Mouse (Mus musculus) liver, embryonic 14.5 days (tissue): ENCODE data around the gene Grik1.

Experiments
- CTCF ChIP-seq: IDR thresholded peaks from 2 replicates; pipeline ENCODE4 v1.5.1; 2016; ENCODE audit warnings: antibody characterized with exemption, low read depth, control low read depth
- EP300 ChIP-seq: IDR thresholded peaks from 2 replicates; pipeline ENCODE4 v1.6.1; 2016; ENCODE audit warnings: antibody characterized with exemption, low read depth

DNA sequence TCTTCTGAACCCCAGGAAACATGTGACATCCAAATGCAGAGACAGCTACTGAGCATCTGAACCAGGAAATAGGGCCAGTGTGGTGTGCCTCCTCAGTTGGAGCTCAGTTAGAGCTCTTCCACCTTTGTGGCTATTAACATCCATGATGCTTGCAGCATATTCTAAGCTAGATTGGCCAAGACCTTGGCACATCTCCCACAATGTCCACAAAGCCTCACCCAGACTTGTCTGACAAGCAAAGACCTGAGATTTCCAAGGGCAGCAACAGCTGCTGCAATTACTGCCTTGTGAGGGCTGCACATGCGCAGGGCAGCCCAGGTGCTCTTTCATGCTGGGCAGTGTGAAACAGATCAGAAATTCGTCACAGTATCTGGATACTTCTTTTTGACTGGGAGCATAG lies 37.4 kb downstream of the Grik1 start:
- TF ChIP-seq CTCF (no peak), EP300 (no peak)
